Mouse (Mus musculus): ENCODE data around the gene St3gal2. TPM values are rescaled to one million over a fixed set of nuclear protein-coding genes. Genes with fewer than 3 reads are reported as not detected.

Gene St3gal2
- total and polyA plus RNA-seq, 2 experiments from 2014 or later, result 20.2 to 39.6 TPM

DNA sequence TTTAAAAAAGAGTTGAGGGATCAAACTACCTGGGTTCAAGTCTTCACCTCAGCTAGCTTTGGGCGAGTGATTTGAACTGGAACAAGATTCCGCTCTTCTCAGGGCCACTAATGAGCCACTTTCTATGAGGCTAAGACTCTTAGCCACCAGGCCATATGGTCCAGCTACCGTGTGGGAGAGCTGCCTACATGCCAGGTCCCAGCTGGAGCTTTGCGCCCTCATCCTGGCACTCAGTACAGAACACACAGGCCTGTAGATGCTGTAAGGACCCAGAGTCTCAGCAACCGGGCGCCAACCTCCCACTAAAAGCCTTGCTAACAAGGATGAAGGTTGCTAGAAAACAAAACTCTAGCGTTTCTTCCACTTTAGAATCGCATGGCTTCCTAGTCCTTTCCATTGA is 31.3 kb upstream of the St3gal2 start:
- H3K4me3 ChIP-seq (ENCODE audit: low read length), result no peak overlapping the region
- no peak overlapping the region for H3K27ac ChIP-seq
- no peak for DNase-seq (ENCODE audit: low spot score)
- H3K9me3 ChIP-seq (ENCODE audit: low read length), result no peaks in the 10 kb centered on the region
- no peak for TF ChIP-seq CTCF (IDR thresholded peaks at IDR 0.05; ENCODE audit: low read depth)
- H3K4me1 ChIP-seq (ENCODE audit: insufficient read depth, low read length), result no peaks in the 10 kb centered on the region
- no peak overlapping the region for H3K9ac ChIP-seq (replicated peaks; ENCODE audit: low read length)
- H3K36me3 ChIP-seq (ENCODE audit: insufficient read depth, low read length), result peaks cover 11% of the 10 kb centered on the region; the same call in 1 of the 2 replicates
- 83% methylated on average over 8 of the region's 8 CpGs for WGBS
- H3K4me2 ChIP-seq (ENCODE audit: low read depth, low read length), result no peak overlapping the region
- ATAC-seq, result no peak
- no peaks in the 10 kb centered on the region for H3K27me3 ChIP-seq (ENCODE audit: insufficient read depth, low read length)

- H3K4me2 ChIP-seq (ENCODE audit: low read depth, low read length), result no peak overlapping the region
- no peak overlapping the region for H3K9ac ChIP-seq (replicated peaks; ENCODE audit: low read length)
- no peak overlapping the region for H3K4me3 ChIP-seq (ENCODE audit: low read length)
- ATAC-seq, result no peak
- no peaks in the 10 kb centered on the region for H3K4me1 ChIP-seq (ENCODE audit: insufficient read depth, low read length)
- 83% methylated on average over 16 of the region's 16 CpGs for WGBS
- no peak for DNase-seq (ENCODE audit: low spot score)
- no peaks in the 10 kb centered on the region for H3K27me3 ChIP-seq (ENCODE audit: insufficient read depth, low read length)
- H3K36me3 ChIP-seq (ENCODE audit: insufficient read depth, low read length), result peaks cover 10% of the 10 kb centered on the region; the same call in 1 of the 2 replicates
- H3K9me3 ChIP-seq (ENCODE audit: low read length), result no peaks in the 10 kb centered on the region
- no peak overlapping the region for H3K27ac ChIP-seq
- no peak for TF ChIP-seq CTCF (IDR thresholded peaks at IDR 0.05; ENCODE audit: low read depth)
These were observed 30.9 kb upstream of the St3gal2 start for GRCm38 (mm10) chr8:110888860-110889259.

DNA sequence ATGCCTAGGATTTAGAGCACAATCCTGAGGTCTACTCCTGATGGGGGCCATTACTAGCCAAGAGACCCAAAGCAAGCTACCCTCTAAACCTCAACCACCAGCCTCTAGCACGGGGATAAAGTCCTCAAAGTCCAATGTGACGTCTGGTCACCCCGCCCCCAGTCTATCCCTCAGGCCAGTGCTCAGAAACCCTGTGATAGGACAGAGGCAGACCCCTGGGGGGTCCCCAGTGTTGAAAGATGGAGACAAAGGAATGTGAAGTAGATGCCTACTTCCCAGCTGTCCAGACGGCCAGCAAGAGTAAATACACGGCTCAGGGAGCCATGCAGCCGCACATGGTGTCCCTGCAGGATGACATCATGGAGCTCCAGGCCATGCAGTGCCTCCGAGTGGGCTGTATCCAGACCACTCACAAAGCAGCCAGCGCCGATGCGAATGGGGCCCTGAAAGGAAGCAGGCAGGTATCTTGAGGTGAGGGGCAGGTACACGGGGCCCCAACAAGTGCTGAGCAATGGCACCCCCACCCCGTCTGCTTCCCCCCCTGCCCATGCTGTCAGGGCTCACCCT is 29.7 kb upstream of the St3gal2 start:
- WGBS, result 67% methylated on average over 12 of the region's 12 CpGs
- H3K9ac ChIP-seq (replicated peaks; ENCODE audit: low read length), result no peak overlapping the region
- H3K9me3 ChIP-seq (ENCODE audit: low read length), result no peaks in the 10 kb centered on the region
- DNase-seq (ENCODE audit: low spot score) (no peak), ATAC-seq (0 out of 2 replicates have a peak, but pooled peaks have one; percentile 32)
- H3K4me3 ChIP-seq (ENCODE audit: low read length), result no peak overlapping the region
- no peaks in the 10 kb centered on the region for H3K27me3 ChIP-seq (ENCODE audit: insufficient read depth, low read length)
- H3K4me1 ChIP-seq (ENCODE audit: insufficient read depth, low read length), result no peaks in the 10 kb centered on the region
- no peak overlapping the region for H3K4me2 ChIP-seq (ENCODE audit: low read depth, low read length)
- H3K27ac ChIP-seq, result no peak overlapping the region
- peaks cover 3% of the 10 kb centered on the region; the same call in 1 of the 2 replicates for H3K36me3 ChIP-seq (ENCODE audit: insufficient read depth, low read length)
- TF ChIP-seq CTCF (IDR thresholded peaks at IDR 0.05; ENCODE audit: low read depth), result no peak

DNA sequence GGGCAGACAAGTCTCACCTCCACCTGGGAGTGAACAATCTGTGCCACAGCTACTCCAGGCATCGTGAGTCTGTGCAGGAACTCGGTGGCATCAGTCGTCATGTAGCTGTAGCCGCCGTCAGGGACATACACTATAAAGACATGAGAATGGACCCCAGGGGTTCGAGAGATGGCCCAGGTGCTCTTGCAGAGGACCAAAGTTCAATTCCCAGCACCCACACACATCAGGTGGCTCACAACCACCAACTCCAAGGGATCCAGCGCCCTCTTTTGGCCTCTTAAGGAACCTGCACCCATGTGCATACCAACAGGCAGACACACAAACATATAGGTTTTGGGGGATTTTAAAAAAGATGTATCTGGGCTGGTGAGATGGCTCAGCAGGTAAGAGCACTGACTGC is 27.7 kb upstream of the St3gal2 start:
- TF ChIP-seq CTCF (IDR thresholded peaks at IDR 0.05; ENCODE audit: low read depth), result no peak
- ATAC-seq (no peak), DNase-seq (ENCODE audit: low spot score) (no peak)
- H3K36me3 ChIP-seq (ENCODE audit: insufficient read depth, low read length), result peaks cover 3% of the 10 kb centered on the region; the same call in 1 of the 2 replicates
- H3K9me3 ChIP-seq (ENCODE audit: low read length), result no peaks in the 10 kb centered on the region
- no peak overlapping the region for H3K9ac ChIP-seq (replicated peaks; ENCODE audit: low read length)
- no peaks in the 10 kb centered on the region for H3K4me1 ChIP-seq (ENCODE audit: insufficient read depth, low read length)
- H3K4me3 ChIP-seq (ENCODE audit: low read length), result no peak overlapping the region
- H3K27ac ChIP-seq, result no peak overlapping the region
- no peak overlapping the region for H3K4me2 ChIP-seq (ENCODE audit: low read depth, low read length)
- H3K27me3 ChIP-seq (ENCODE audit: insufficient read depth, low read length), result no peaks in the 10 kb centered on the region
- 88% methylated on average over 7 of the region's 7 CpGs for WGBS

DNA sequence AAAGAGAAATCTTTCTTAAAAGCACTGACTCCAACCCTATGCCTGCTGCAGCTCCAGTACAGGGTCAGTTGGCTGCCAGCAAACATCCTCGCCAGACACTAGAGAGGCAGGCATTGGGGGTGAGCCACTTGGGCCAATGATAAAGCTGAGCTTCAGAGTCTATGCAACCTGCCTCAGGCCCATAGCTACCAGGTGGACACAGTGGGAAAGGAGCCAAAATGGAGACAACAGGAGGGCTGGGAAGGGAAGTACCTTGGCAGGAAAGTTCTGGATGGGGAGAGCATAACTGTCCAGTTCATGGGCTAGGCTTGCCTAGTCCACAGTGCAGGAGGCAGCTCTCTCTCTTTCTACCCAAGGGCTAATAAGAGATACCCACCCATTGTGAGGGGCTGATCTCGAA is 26.8 kb upstream of the St3gal2 start:
- DNase-seq (ENCODE audit: low spot score) (no peak), ATAC-seq (no peak)
- no peak overlapping the region for H3K4me3 ChIP-seq (ENCODE audit: low read length)
- H3K4me2 ChIP-seq (ENCODE audit: low read depth, low read length), result no peak overlapping the region
- no peak overlapping the region for H3K9ac ChIP-seq (replicated peaks; ENCODE audit: low read length)
- H3K4me1 ChIP-seq (ENCODE audit: insufficient read depth, low read length), result no peaks in the 10 kb centered on the region
- peaks cover 3% of the 10 kb centered on the region; the same call in 1 of the 2 replicates for H3K36me3 ChIP-seq (ENCODE audit: insufficient read depth, low read length)
- no peak overlapping the region for H3K27ac ChIP-seq
- no peak for TF ChIP-seq CTCF (IDR thresholded peaks at IDR 0.05; ENCODE audit: low read depth)
- H3K27me3 ChIP-seq (ENCODE audit: insufficient read depth, low read length), result no peaks in the 10 kb centered on the region
- no peaks in the 10 kb centered on the region for H3K9me3 ChIP-seq (ENCODE audit: low read length)
- 97% methylated on average over 2 of the region's 2 CpGs for WGBS

DNA sequence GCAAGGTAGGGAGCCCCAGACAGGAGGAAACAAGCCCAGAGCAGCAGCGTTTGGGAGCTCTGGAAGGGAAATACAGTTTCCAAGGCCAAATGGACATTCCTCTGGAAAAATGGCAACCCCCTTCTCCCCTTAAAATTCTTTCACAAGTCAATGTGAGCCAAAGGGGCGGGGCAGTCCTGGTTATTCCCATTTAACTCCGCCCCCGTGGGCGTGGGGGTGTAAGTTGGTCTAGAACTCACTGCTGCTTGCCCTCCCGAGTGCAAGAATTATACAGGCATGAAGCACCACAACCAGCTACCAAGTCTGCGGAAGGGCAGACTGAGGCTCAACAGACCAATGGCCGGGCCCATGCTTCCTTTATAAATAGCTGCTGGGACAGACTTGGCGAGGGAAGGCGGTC is 24.9 kb upstream of the St3gal2 start:
- Histone ChIP-seq H3K4me1 (ENCODE audit: insufficient read depth, low read length) (no peaks in the 10 kb centered on the region), H3K27me3 (ENCODE audit: insufficient read depth, low read length) (no peaks in the 10 kb centered on the region), H3K27ac (no peak overlapping the region), H3K36me3 (ENCODE audit: insufficient read depth, low read length) (peaks cover 9% of the 10 kb centered on the region; the same call in 1 of the 2 replicates), H3K9ac (replicated peaks; ENCODE audit: low read length) (no peak overlapping the region), H3K4me2 (ENCODE audit: low read depth, low read length) (no peak overlapping the region), H3K4me3 (ENCODE audit: low read length) (no peak overlapping the region), H3K9me3 (ENCODE audit: low read length) (no peaks in the 10 kb centered on the region)
- 83% methylated on average over 10 of the region's 10 CpGs for WGBS
- no peak for ATAC-seq
- no peak for DNase-seq (ENCODE audit: low spot score)
- TF ChIP-seq CTCF (IDR thresholded peaks at IDR 0.05; ENCODE audit: low read depth), result no peak

DNA sequence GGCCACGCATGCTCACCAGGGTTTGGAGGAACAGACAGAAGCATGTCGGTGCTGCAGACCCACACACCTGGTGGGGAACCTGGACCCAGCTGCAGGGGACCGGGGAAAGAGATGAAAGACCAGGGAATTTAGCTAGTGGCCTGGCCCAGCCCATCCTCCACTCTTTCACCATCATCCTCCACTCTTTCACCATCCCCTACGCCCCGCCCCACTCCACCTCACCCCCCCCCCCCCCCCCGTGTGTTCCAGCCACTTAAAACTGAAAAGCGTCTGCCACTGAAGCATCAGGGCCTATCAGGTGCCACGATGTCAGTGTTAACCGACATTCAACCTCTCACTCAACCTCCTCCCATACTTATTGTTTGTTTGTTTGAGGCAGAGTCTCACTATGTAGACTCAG is 24.5 kb upstream of the St3gal2 start:
- Histone ChIP-seq H3K27me3 (ENCODE audit: insufficient read depth, low read length) (no peaks in the 10 kb centered on the region), H3K9me3 (ENCODE audit: low read length) (no peaks in the 10 kb centered on the region), H3K4me1 (ENCODE audit: insufficient read depth, low read length) (no peaks in the 10 kb centered on the region), H3K4me3 (ENCODE audit: low read length) (no peak overlapping the region), H3K27ac (no peak overlapping the region), H3K4me2 (ENCODE audit: low read depth, low read length) (no peak overlapping the region), H3K9ac (replicated peaks; ENCODE audit: low read length) (no peak overlapping the region), H3K36me3 (ENCODE audit: insufficient read depth, low read length) (peaks cover 6% of the 10 kb centered on the region; the same call in 1 of the 2 replicates)
- 83% methylated on average over 9 of the region's 9 CpGs for WGBS
- DNase-seq (ENCODE audit: low spot score), result no peak
- TF ChIP-seq CTCF (IDR thresholded peaks at IDR 0.05; ENCODE audit: low read depth), result no peak
- no peak for ATAC-seq
